ENCODE assay signal across 15 mouse cellular contexts in genomic region chr19:16899716-16900115, GRCm38 (mm10). TPM values are rescaled to one million over a fixed set of nuclear protein-coding genes. Genes with fewer than 3 reads are reported as not detected.
DNase-seq lines count a peak whose midpoint lies in the region; ATAC-seq and TF ChIP-seq lines count a peak whose summit lies in the region.
"Had no signal": no experiment of that assay in that cellular context is flagged by ENCODE, and none has a peak within 500 bp of the region (broad histone marks: within the 10 kb centered on the region; RNA-seq: fewer than 3 reads in every experiment).

No protein-coding gene starts in this region.

- WGBS in heart, embryonic 10.5 days: 50% methylated on average over 10 of the region's 10 CpGs
- 55% methylated on average over 10 of the region's 10 CpGs for WGBS in midbrain, postnatal 0 days
- WGBS in midbrain, embryonic 15.5 days: 49% methylated on average over 10 of the region's 10 CpGs

- DNase-seq in heart, embryonic 10.5 days (ENCODE audit: low spot score): peak; percentile 74
- no peak for DNase-seq in heart, adult 11 months
- peak; percentile 30 for DNase-seq in midbrain, postnatal 0 days (ENCODE audit: low spot score)
- DNase-seq in MN1 (ENCODE audit: low spot score): peak; percentile 16
- DNase-seq in retina, embryonic 14.5 days (ENCODE audit: low spot score): peak; percentile 26
- no peak for DNase-seq in frontal cortex, postnatal 10 days (ENCODE audit: low spot score in 2 of 2)
- DNase-seq in thymus, postnatal 0 days (ENCODE audit: low spot score): no peak
- DNase-seq: heart, postnatal 14 days; kidney, adult 8-10 months; thymus, adult 18-20 months had no signal

- H3K36me3 ChIP-seq in heart, embryonic 10.5 days: no peaks in the 10 kb centered on the region
- no peaks in the 10 kb centered on the region for H3K36me3 ChIP-seq in midbrain, postnatal 0 days (ENCODE audit: insufficient read depth, low read length)
- no peaks in the 10 kb centered on the region for H3K36me3 ChIP-seq in midbrain, embryonic 15.5 days (replicated peaks)
- H3K36me3 ChIP-seq: lung, embryonic 15.5 days had no signal

- H3K27me3 ChIP-seq in heart, embryonic 10.5 days (ENCODE audit: insufficient read depth, poor library complexity, severe bottlenecking): no peaks in the 10 kb centered on the region
- H3K27me3 ChIP-seq in midbrain, postnatal 0 days (ENCODE audit: insufficient read depth, low read length): no peaks in the 10 kb centered on the region
- H3K27me3 ChIP-seq in midbrain, embryonic 15.5 days (replicated peaks): no peaks in the 10 kb centered on the region

- no peaks in the 10 kb centered on the region for H3K4me1 ChIP-seq in heart, embryonic 10.5 days
- H3K4me1 ChIP-seq in midbrain, postnatal 0 days (ENCODE audit: insufficient read depth, low read length): no peaks in the 10 kb centered on the region
- no peaks in the 10 kb centered on the region for H3K4me1 ChIP-seq in midbrain, embryonic 15.5 days
- H3K4me1 ChIP-seq: lung, embryonic 15.5 days had no signal

- no peak overlapping the region for H3K4me2 ChIP-seq in midbrain, postnatal 0 days (ENCODE audit: low read depth, low read length, poor library complexity, severe bottlenecking)
- H3K4me2 ChIP-seq in midbrain, embryonic 15.5 days: no peak overlapping the region
- H3K4me2 ChIP-seq: lung, embryonic 15.5 days had no signal

- H3K4me3 ChIP-seq in heart, embryonic 10.5 days: no peak overlapping the region
- no peak overlapping the region for H3K4me3 ChIP-seq in midbrain, postnatal 0 days (ENCODE audit: low read depth, low read length)
- no peak overlapping the region for H3K4me3 ChIP-seq in midbrain, embryonic 15.5 days
- H3K4me3 ChIP-seq: lung, embryonic 15.5 days had no signal

- no peak for ATAC-seq in midbrain, postnatal 0 days (ENCODE audit: low FRiP score)
- no peak for ATAC-seq in midbrain, embryonic 15.5 days (replicated peaks)

- H3K9me3 ChIP-seq in heart, embryonic 10.5 days: no peaks in the 10 kb centered on the region
- H3K9me3 ChIP-seq in midbrain, postnatal 0 days (ENCODE audit: low read length): no peaks in the 10 kb centered on the region
- H3K9me3 ChIP-seq in midbrain, embryonic 15.5 days: no peaks in the 10 kb centered on the region
- H3K9me3 ChIP-seq: lung, embryonic 15.5 days had no signal

- peak; percentile 58 for TF ChIP-seq CTCF in midbrain, postnatal 0 days (IDR thresholded peaks at IDR 0.05)

- H3K9ac ChIP-seq in midbrain, postnatal 0 days (replicated peaks; ENCODE audit: low read length, poor library complexity, severe bottlenecking): no peak overlapping the region
- no peak overlapping the region for H3K9ac ChIP-seq in midbrain, embryonic 15.5 days
- H3K9ac ChIP-seq: lung, embryonic 15.5 days had no signal

- H3K27ac ChIP-seq in heart, embryonic 10.5 days: no peak overlapping the region
- H3K27ac ChIP-seq in midbrain, postnatal 0 days (ENCODE audit: low read depth, low read length): no peak overlapping the region
- no peak overlapping the region for H3K27ac ChIP-seq in midbrain, embryonic 15.5 days
- H3K27ac ChIP-seq: lung, embryonic 15.5 days had no signal

RNA-seq across cellular contexts. Expression of gene Foxb2, which starts 26.1 kb away (rescaled TPM):
- polyA plus RNA-seq in heart, embryonic 10.5 days (2016; fragmentation: Nextera tagmentation; extraction: Ambion mirVana): not detected in 2 replicates
- total RNA-seq in midbrain, postnatal 0 days (2014; rRNA removed): 0.28 TPM in 1 of 2 replicates, not detected in the other
- polyA plus RNA-seq in midbrain, postnatal 0 days (2015; fragmentation: Nextera tagmentation; extraction: Ambion mirVana): 0.26 and 0.47 TPM in 2 replicates
- 0.52 and 0.84 TPM in 2 replicates for polyA plus RNA-seq in midbrain, embryonic 15.5 days (2015; fragmentation: Nextera tagmentation; extraction: Ambion mirVana)
- 0.14 TPM in 1 of 2 replicates, not detected in the other for polyA plus RNA-seq in thymus, postnatal 0 days (2015; fragmentation: Nextera tagmentation; extraction: Ambion mirVana)
- total RNA-seq: gastrocnemius, adult 8-10 months; heart, postnatal 14 days; monocyte, adult 5-6 weeks had no signal
- polyA plus RNA-seq: embryonic facial prominence, embryonic 14.5 days; lung, embryonic 15.5 days had no signal

RNA-seq across cellular contexts. Expression of gene Prune2, which starts 56.2 kb away (rescaled TPM):
- polyA plus RNA-seq in heart, embryonic 10.5 days (2016; fragmentation: Nextera tagmentation; extraction: Ambion mirVana): 3.6 and 8.5 TPM in 2 replicates
- total RNA-seq in midbrain, postnatal 0 days (2014; rRNA removed): 12.1 and 14.3 TPM in 2 replicates
- polyA plus RNA-seq in midbrain, postnatal 0 days (2015; fragmentation: Nextera tagmentation; extraction: Ambion mirVana): 10.8 and 12.0 TPM in 2 replicates
- 6.6 and 6.9 TPM in 2 replicates for polyA plus RNA-seq in midbrain, embryonic 15.5 days (2015; fragmentation: Nextera tagmentation; extraction: Ambion mirVana)
- 0.59 and 0.60 TPM in 2 replicates for polyA plus RNA-seq in thymus, postnatal 0 days (2015; fragmentation: Nextera tagmentation; extraction: Ambion mirVana)
- total RNA-seq: monocyte, adult 5-6 weeks had no signal

Comparison
In these comparisons a context has a peak if more than half of its experiments do, and no peak if none do; other contexts are left out.
1. DNase-seq: peak in heart, embryonic 10.5 days (single experiment), midbrain, postnatal 0 days (single experiment), MN1 (single experiment) and retina, embryonic 14.5 days (single experiment); none in heart, adult 11 months (single experiment), frontal cortex, postnatal 10 days (0 of 2) and thymus, postnatal 0 days (single experiment).